Comparison of ENCODE assay signal across 11 mouse cellular contexts in the genomic region with DNA sequence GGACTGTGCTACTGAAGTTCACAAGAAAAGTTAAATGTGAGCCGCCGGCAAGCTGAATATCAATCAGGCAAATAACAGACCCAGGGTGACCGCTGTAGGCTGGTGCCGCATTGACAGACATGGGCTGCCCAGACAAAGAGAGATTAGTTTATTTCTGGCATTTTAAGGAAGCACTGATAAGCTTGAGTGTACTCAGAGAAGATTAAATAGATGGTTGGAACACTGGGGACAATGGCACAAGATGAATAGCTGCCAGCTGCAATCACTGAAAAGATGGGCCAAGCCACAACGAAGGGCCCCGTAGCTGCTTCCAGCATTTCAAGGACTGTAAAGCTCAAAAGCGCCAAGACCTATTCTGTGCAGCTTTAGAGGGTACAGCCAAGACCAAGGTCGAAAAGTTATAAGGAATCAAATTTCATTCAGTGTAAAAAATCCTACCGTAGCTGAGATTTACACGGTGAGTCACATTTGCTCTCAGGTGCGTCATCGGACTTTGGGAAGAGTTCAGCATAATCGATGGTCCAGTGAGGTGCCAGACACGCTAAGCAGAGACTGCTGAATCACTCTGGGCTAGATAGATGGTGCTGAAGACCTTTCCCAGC.
DNase-seq lines count a peak whose midpoint lies in the region; ATAC-seq and TF ChIP-seq lines count a peak whose summit lies in the region.
"Had no signal": no experiment of that assay in that cellular context is flagged by ENCODE, and none has a peak within 500 bp of the region (broad histone marks: within the 10 kb centered on the region; RNA-seq: fewer than 3 reads in every experiment).

No protein-coding gene starts in this region.

- intact Hi-C loops in heart, postnatal 10 days (cut with DNase I), result no loop called here

- no peak for TF ChIP-seq CTCF in kidney, adult 2 months (conservative IDR thresholded peaks at IDR 0.05; ENCODE audit: insufficient read depth, insufficient read length, low read depth, low read length)

- H3K27me3 ChIP-seq in forebrain, embryonic 13.5 days, result no peaks in the 10 kb centered on the region
- no peaks in the 10 kb centered on the region for H3K27me3 ChIP-seq in kidney, adult 2 months (replicated peaks; ENCODE audit: control insufficient read depth, insufficient read depth, low read length)

- no peak overlapping the region; the same call in 1 of the 2 replicates for H3K27ac ChIP-seq in forebrain, embryonic 13.5 days
- no peak overlapping the region for H3K27ac ChIP-seq in kidney, adult 2 months (ENCODE audit: insufficient read depth, low read depth, low read length)

- H3K4me1 ChIP-seq in forebrain, embryonic 13.5 days, result peaks cover 7% of the 10 kb centered on the region; the same call in 1 of the 2 replicates
- no peaks in the 10 kb centered on the region for H3K4me1 ChIP-seq in kidney, adult 2 months (ENCODE audit: control insufficient read depth, insufficient read depth, low read length)

- no peak overlapping the region for H3K4me2 ChIP-seq in forebrain, embryonic 13.5 days

- H3K4me3 ChIP-seq in forebrain, embryonic 13.5 days, result no peak overlapping the region
- no peak overlapping the region for H3K4me3 ChIP-seq in kidney, adult 2 months (ENCODE audit: insufficient read depth, low read depth, low read length)

- no peak overlapping the region for H3K9ac ChIP-seq in forebrain, embryonic 13.5 days

- WGBS in forebrain, embryonic 13.5 days, result 69% methylated on average over 14 of the region's 14 CpGs
- 70% methylated on average over 14 of the region's 14 CpGs for WGBS in kidney, adult 2 months

- TF ChIP-seq POLR2A in kidney, adult 2 months (IDR thresholded peaks at IDR 0.05; ENCODE audit: low read depth, low read length), result no peak

- H3K36me3 ChIP-seq in forebrain, embryonic 13.5 days (ENCODE audit: poor library complexity, severe bottlenecking), result no peaks in the 10 kb centered on the region
- H3K36me3 ChIP-seq in kidney, adult 2 months (ENCODE audit: control insufficient read depth, insufficient read depth, low read length), result no peaks in the 10 kb centered on the region

- peak; percentile 58; the same call in 1 of the 2 replicates for ATAC-seq in forebrain, embryonic 13.5 days

- DNase-seq in urinary bladder, postnatal 25 days (ENCODE audit: low spot score), result peak; percentile 4
- no peak for DNase-seq in urinary bladder, postnatal 4 days (ENCODE audit: low spot score in 2 of 2)
- DNase-seq in heart, postnatal 10 days, result peak; percentile 19 to 23
- DNase-seq in layer of hippocampus, adult 8-10 months (ENCODE audit: low spot score in 2 of 2), result no peak
- no peak for DNase-seq in kidney, adult 2 months
- no peak for DNase-seq in spleen, postnatal 10 days (ENCODE audit: low spot score in 2 of 2)
- DNase-seq: cerebellum, postnatal 36 days; kidney, adult 9 months; layer of hippocampus, postnatal 36 days; lung, adult 2 months had no signal

- no peaks in the 10 kb centered on the region for H3K9me3 ChIP-seq in forebrain, embryonic 13.5 days (replicated peaks)

Comparison
In these comparisons a context has a peak if more than half of its experiments do, and no peak if none do; other contexts are left out.
1. DNase-seq: peak in urinary bladder, postnatal 25 days (single experiment) and heart, postnatal 10 days (2 of 2); none in urinary bladder, postnatal 4 days (0 of 2), layer of hippocampus, adult 8-10 months (0 of 2), kidney, adult 2 months (single experiment) and spleen, postnatal 10 days (0 of 2).